Mouse (Mus musculus): ENCODE measurements around the gene Higd1a. TPM values are rescaled to one million over a fixed set of nuclear protein-coding genes. Genes with fewer than 3 reads are reported as not detected.
A peak's percentile ranks its signal among the peaks of the same experiment; 100 is the strongest.

The Higd1a gene
- polyA plus RNA-seq, 1 experiment from 2014 or later: 135 TPM

GRCm38 (mm10) chr9:121900282-121900855, 42.2 kb upstream of the Higd1a start:
- Histone ChIP-seq H3K36me3 (ENCODE audit: control insufficient read depth, insufficient read depth, low read length) (no peaks in the 10 kb centered on the region), H3K27ac (replicated peaks; ENCODE audit: low read depth, low read length) (no peak overlapping the region), H3K4me2 (ENCODE audit: low read length) (no peak overlapping the region), H3K9ac (replicated peaks; ENCODE audit: low read length) (no peak overlapping the region), H3K9me3 (ENCODE audit: control insufficient read depth, low read length) (no peaks in the 10 kb centered on the region), H3K4me1 (ENCODE audit: control insufficient read depth, insufficient read depth, low read length) (no peaks in the 10 kb centered on the region), H3K4me3 (replicated peaks; ENCODE audit: low read depth, low read length) (no peak overlapping the region), H3K27me3 (ENCODE audit: control insufficient read depth, insufficient read depth, low read length) (no peaks in the 10 kb centered on the region)
- ATAC-seq (ENCODE audit: low FRiP score, low TSS enrichment) (no peak), DNase-seq (no peak)
- WGBS: 81% methylated on average over 5 of the region's 5 CpGs

GRCm38 (mm10) chr9:121899306-121899705, 41.1 kb upstream of the Higd1a start:
- 70% methylated on average over 6 of the region's 6 CpGs for WGBS
- DNase-seq (no peak), ATAC-seq (ENCODE audit: low FRiP score, low TSS enrichment) (no peak)
- Histone ChIP-seq H3K9ac (replicated peaks; ENCODE audit: low read length) (no peak overlapping the region), H3K9me3 (ENCODE audit: control insufficient read depth, low read length) (no peaks in the 10 kb centered on the region), H3K36me3 (ENCODE audit: control insufficient read depth, insufficient read depth, low read length) (no peaks in the 10 kb centered on the region), H3K4me1 (ENCODE audit: control insufficient read depth, insufficient read depth, low read length) (no peaks in the 10 kb centered on the region), H3K4me2 (ENCODE audit: low read length) (no peak overlapping the region), H3K27me3 (ENCODE audit: control insufficient read depth, insufficient read depth, low read length) (no peaks in the 10 kb centered on the region), H3K4me3 (replicated peaks; ENCODE audit: low read depth, low read length) (no peak overlapping the region), H3K27ac (replicated peaks; ENCODE audit: low read depth, low read length) (no peak overlapping the region)

- no peaks in the 10 kb centered on the region for H3K36me3 ChIP-seq (ENCODE audit: control insufficient read depth, insufficient read depth, low read length)
- no peak within 1 kb of the TSS for H3K4me3 ChIP-seq (replicated peaks; ENCODE audit: low read depth, low read length)
- WGBS: 77% methylated on average over 9 of the region's 9 CpGs
- no peaks in the 10 kb centered on the region for H3K4me1 ChIP-seq (ENCODE audit: control insufficient read depth, insufficient read depth, low read length)
- H3K9ac ChIP-seq (replicated peaks; ENCODE audit: low read length): no peak within 1 kb of the TSS
- no peak within 1 kb of the TSS for H3K4me2 ChIP-seq (ENCODE audit: low read length)
- DNase-seq (no peak), ATAC-seq (ENCODE audit: low FRiP score, low TSS enrichment) (no peak)
- H3K27me3 ChIP-seq (ENCODE audit: control insufficient read depth, insufficient read depth, low read length): no peaks in the 10 kb centered on the region
- H3K9me3 ChIP-seq (ENCODE audit: control insufficient read depth, low read length): no peaks in the 10 kb centered on the region
- H3K27ac ChIP-seq (replicated peaks; ENCODE audit: low read depth, low read length): no peak within 1 kb of the TSS
Measured at GRCm38 (mm10) chr9:121898245-121898644, 40.1 kb upstream of the Higd1a start, which contains the start of gene Ackr2. Ackr2 (plus strand) TSS chr9:121898355.

- ATAC-seq (ENCODE audit: low FRiP score, low TSS enrichment) (no peak), DNase-seq (no peak)
- H3K36me3 ChIP-seq (ENCODE audit: control insufficient read depth, insufficient read depth, low read length): no peaks in the 10 kb centered on the region
- no peaks in the 10 kb centered on the region for H3K4me1 ChIP-seq (ENCODE audit: control insufficient read depth, insufficient read depth, low read length)
- H3K27me3 ChIP-seq (ENCODE audit: control insufficient read depth, insufficient read depth, low read length): no peaks in the 10 kb centered on the region
- no peak overlapping the region for H3K4me2 ChIP-seq (ENCODE audit: low read length)
- no peak overlapping the region for H3K4me3 ChIP-seq (replicated peaks; ENCODE audit: low read depth, low read length)
- no peak overlapping the region for H3K9ac ChIP-seq (replicated peaks; ENCODE audit: low read length)
- 85% methylated on average over 4 of the region's 4 CpGs for WGBS
- no peak overlapping the region for H3K27ac ChIP-seq (replicated peaks; ENCODE audit: low read depth, low read length)
- no peaks in the 10 kb centered on the region for H3K9me3 ChIP-seq (ENCODE audit: control insufficient read depth, low read length)
Measured at GRCm38 (mm10) chr9:121896820-121897219, 38.7 kb upstream of the Higd1a start.

- ATAC-seq (ENCODE audit: low FRiP score, low TSS enrichment) (no peak), DNase-seq (no peak)
- H3K9me3 ChIP-seq (ENCODE audit: control insufficient read depth, low read length): no peaks in the 10 kb centered on the region
- 85% methylated on average over 7 of the region's 7 CpGs for WGBS
- H3K27ac ChIP-seq (replicated peaks; ENCODE audit: low read depth, low read length): no peak overlapping the region
- H3K4me3 ChIP-seq (replicated peaks; ENCODE audit: low read depth, low read length): no peak overlapping the region
- H3K4me1 ChIP-seq (ENCODE audit: control insufficient read depth, insufficient read depth, low read length): no peaks in the 10 kb centered on the region
- no peak overlapping the region for H3K4me2 ChIP-seq (ENCODE audit: low read length)
- no peak overlapping the region for H3K9ac ChIP-seq (replicated peaks; ENCODE audit: low read length)
- H3K27me3 ChIP-seq (ENCODE audit: control insufficient read depth, insufficient read depth, low read length): no peaks in the 10 kb centered on the region
- no peaks in the 10 kb centered on the region for H3K36me3 ChIP-seq (ENCODE audit: control insufficient read depth, insufficient read depth, low read length)
Measured at GRCm38 (mm10) chr9:121895392-121895993, 37.3 kb upstream of the Higd1a start.

- Histone ChIP-seq H3K4me3 (replicated peaks; ENCODE audit: low read depth, low read length) (no peak overlapping the region), H3K36me3 (ENCODE audit: control insufficient read depth, insufficient read depth, low read length) (no peaks in the 10 kb centered on the region), H3K27me3 (ENCODE audit: control insufficient read depth, insufficient read depth, low read length) (no peaks in the 10 kb centered on the region), H3K27ac (replicated peaks; ENCODE audit: low read depth, low read length) (no peak overlapping the region), H3K9me3 (ENCODE audit: control insufficient read depth, low read length) (no peaks in the 10 kb centered on the region), H3K4me2 (ENCODE audit: low read length) (no peak overlapping the region), H3K9ac (replicated peaks; ENCODE audit: low read length) (no peak overlapping the region), H3K4me1 (ENCODE audit: control insufficient read depth, insufficient read depth, low read length) (no peaks in the 10 kb centered on the region)
- DNase-seq (no peak), ATAC-seq (ENCODE audit: low FRiP score, low TSS enrichment) (no peak)
- 48% methylated on average over 7 of the region's 7 CpGs for WGBS
Measured at GRCm38 (mm10) chr9:121894447-121894846, 36.3 kb upstream of the Higd1a start.

- no peak for DNase-seq
- WGBS: 85% methylated on average over 12 of the region's 12 CpGs
- Histone ChIP-seq H3K36me3 (ENCODE audit: control insufficient read depth, insufficient read depth, low read length) (no peaks in the 10 kb centered on the region), H3K4me3 (replicated peaks; ENCODE audit: low read depth, low read length) (no peak overlapping the region), H3K9ac (replicated peaks; ENCODE audit: low read length) (no peak overlapping the region), H3K27ac (replicated peaks; ENCODE audit: low read depth, low read length) (no peak overlapping the region), H3K4me1 (ENCODE audit: control insufficient read depth, insufficient read depth, low read length) (no peaks in the 10 kb centered on the region), H3K4me2 (ENCODE audit: low read length) (no peak overlapping the region), H3K27me3 (ENCODE audit: control insufficient read depth, insufficient read depth, low read length) (no peaks in the 10 kb centered on the region), H3K9me3 (ENCODE audit: control insufficient read depth, low read length) (no peaks in the 10 kb centered on the region)
- no peak for ATAC-seq (ENCODE audit: low FRiP score, low TSS enrichment)
Measured at GRCm38 (mm10) chr9:121892057-121892687, 34.0 kb upstream of the Higd1a start.

- Histone ChIP-seq H3K27me3 (ENCODE audit: control insufficient read depth, insufficient read depth, low read length) (no peaks in the 10 kb centered on the region), H3K4me1 (ENCODE audit: control insufficient read depth, insufficient read depth, low read length) (no peaks in the 10 kb centered on the region), H3K9me3 (ENCODE audit: control insufficient read depth, low read length) (no peaks in the 10 kb centered on the region), H3K9ac (replicated peaks; ENCODE audit: low read length) (no peak overlapping the region), H3K4me3 (replicated peaks; ENCODE audit: low read depth, low read length) (no peak overlapping the region), H3K27ac (replicated peaks; ENCODE audit: low read depth, low read length) (no peak overlapping the region), H3K36me3 (ENCODE audit: control insufficient read depth, insufficient read depth, low read length) (no peaks in the 10 kb centered on the region), H3K4me2 (ENCODE audit: low read length) (no peak overlapping the region)
- DNase-seq (no peak), ATAC-seq (ENCODE audit: low FRiP score, low TSS enrichment) (no peak)
- WGBS: 90% methylated on average over 9 of the region's 9 CpGs
Measured at GRCm38 (mm10) chr9:121891301-121891700, 33.1 kb upstream of the Higd1a start.

- Histone ChIP-seq H3K9ac (replicated peaks; ENCODE audit: low read length) (no peak overlapping the region), H3K27me3 (ENCODE audit: control insufficient read depth, insufficient read depth, low read length) (no peaks in the 10 kb centered on the region), H3K4me3 (replicated peaks; ENCODE audit: low read depth, low read length) (no peak overlapping the region), H3K4me1 (ENCODE audit: control insufficient read depth, insufficient read depth, low read length) (no peaks in the 10 kb centered on the region), H3K9me3 (ENCODE audit: control insufficient read depth, low read length) (no peaks in the 10 kb centered on the region), H3K36me3 (ENCODE audit: control insufficient read depth, insufficient read depth, low read length) (no peaks in the 10 kb centered on the region), H3K4me2 (ENCODE audit: low read length) (no peak overlapping the region), H3K27ac (replicated peaks; ENCODE audit: low read depth, low read length) (no peak overlapping the region)
- ATAC-seq (ENCODE audit: low FRiP score, low TSS enrichment): no peak
- DNase-seq: peak; percentile 22
- WGBS: 43% methylated on average over 18 of the region's 18 CpGs
Measured at GRCm38 (mm10) chr9:121890441-121890941, 32.3 kb upstream of the Higd1a start.
